ENCODE assay signal across 9 mouse cellular contexts in genomic region chr5:108714149-108714548, GRCm38 (mm10). TPM values are rescaled to one million over a fixed set of nuclear protein-coding genes. Genes with fewer than 3 reads are reported as not detected.
DNase-seq lines count a peak whose midpoint lies in the region; ATAC-seq and TF ChIP-seq lines count a peak whose summit lies in the region.
"Had no signal": no experiment of that assay in that cellular context is flagged by ENCODE, and none has a peak within 500 bp of the region (broad histone marks: within the 10 kb centered on the region; RNA-seq: fewer than 3 reads in every experiment).

No protein-coding gene starts in this region.

- no peak for TF ChIP-seq CTCF in stomach, postnatal 0 days (IDR thresholded peaks at IDR 0.05; ENCODE audit: low read depth)

- peak; percentile 84 for ATAC-seq in forebrain, embryonic 16.5 days
- ATAC-seq in stomach, postnatal 0 days (ENCODE audit: low FRiP score, low TSS enrichment) = peak; percentile 66

- TF ChIP-seq EP300 in stomach, postnatal 0 days (optimal IDR thresholded peaks at IDR 0.05) = no peak

- WGBS in forebrain, embryonic 16.5 days = 47% methylated on average over 6 of the region's 6 CpGs
- WGBS in stomach, postnatal 0 days = 44% methylated on average over 6 of the region's 6 CpGs

- H3K4me2 ChIP-seq in forebrain, embryonic 16.5 days (ENCODE audit: low read length) = no peak overlapping the region
- no peak overlapping the region for H3K4me2 ChIP-seq in stomach, postnatal 0 days (replicated peaks; ENCODE audit: low read depth)

- no peak overlapping the region for H3K9ac ChIP-seq in forebrain, embryonic 16.5 days (replicated peaks; ENCODE audit: low read depth, low read length)
- H3K9ac ChIP-seq in stomach, postnatal 0 days (ENCODE audit: low read length) = 0 out of 2 replicates have a peak overlapping the region, but pooled peaks have one; percentile 23

- H3K4me1 ChIP-seq in brown adipose tissue, adult 24 weeks (ENCODE audit: control insufficient read depth, insufficient read depth, insufficient read length, low read length) = peaks cover 13% of the 10 kb centered on the region
- peaks cover 5% of the 10 kb centered on the region; the same call in 1 of the 2 replicates for H3K4me1 ChIP-seq in forebrain, embryonic 16.5 days (replicated peaks; ENCODE audit: control insufficient read depth, insufficient read depth, low read length)
- H3K4me1 ChIP-seq in stomach, postnatal 0 days (replicated peaks; ENCODE audit: control insufficient read depth, insufficient read depth) = no peaks in the 10 kb centered on the region

- peak overlapping the region; percentile 27; the same call in 1 of the 2 replicates for H3K27ac ChIP-seq in brown adipose tissue, adult 24 weeks (replicated peaks; ENCODE audit: low read depth, low read length)
- H3K27ac ChIP-seq in forebrain, embryonic 16.5 days (ENCODE audit: low read length) = no peak overlapping the region
- 0 out of 2 replicates have a peak overlapping the region, but pooled peaks have one; percentile 31 for H3K27ac ChIP-seq in stomach, postnatal 0 days (replicated peaks)

- peak; percentile 28 to 38 for DNase-seq in kidney, postnatal 36 days
- no peak for DNase-seq in kidney, postnatal 14 days
- peak; percentile 51 to 61 for DNase-seq in layer of hippocampus, postnatal 36 days
- DNase-seq in stomach, postnatal 0 days (ENCODE audit: low spot score) = peak; percentile 52
- no peak for DNase-seq in spleen, postnatal 14 days (ENCODE audit: low spot score in 2 of 2)
- DNase-seq in urinary bladder, postnatal 25 days (ENCODE audit: low spot score) = no peak

- H3K9me3 ChIP-seq in forebrain, embryonic 16.5 days (ENCODE audit: control insufficient read depth, low read length) = no peaks in the 10 kb centered on the region
- H3K9me3 ChIP-seq in stomach, postnatal 0 days (ENCODE audit: control insufficient read depth, low read length) = no peaks in the 10 kb centered on the region

- H3K36me3 ChIP-seq in forebrain, embryonic 16.5 days (ENCODE audit: control insufficient read depth, insufficient read depth) = no peaks in the 10 kb centered on the region
- H3K36me3 ChIP-seq in stomach, postnatal 0 days (ENCODE audit: control insufficient read depth, insufficient read depth, low read length) = no peaks in the 10 kb centered on the region

- no peak overlapping the region for H3K4me3 ChIP-seq in brown adipose tissue, adult 24 weeks (ENCODE audit: insufficient read depth, low read depth, low read length)
- no peak overlapping the region for H3K4me3 ChIP-seq in forebrain, embryonic 16.5 days (replicated peaks; ENCODE audit: low read length)
- no peak overlapping the region for H3K4me3 ChIP-seq in stomach, postnatal 0 days (ENCODE audit: low read depth, low read length)

- no peaks in the 10 kb centered on the region for H3K27me3 ChIP-seq in forebrain, embryonic 16.5 days (replicated peaks; ENCODE audit: control insufficient read depth, insufficient read depth, low read length)
- H3K27me3 ChIP-seq in stomach, postnatal 0 days (ENCODE audit: control insufficient read depth, insufficient read depth, low read length) = no peaks in the 10 kb centered on the region

RNA-seq across cellular contexts. Expression of gene Fgfrl1, which starts 22.0 kb away (rescaled TPM):
- polyA plus RNA-seq in brown adipose tissue, adult 24 weeks (2012; ENCODE audit: insufficient read depth, insufficient read length, missing spikeins) = 68.8 and 70.5 TPM in 2 replicates
- 5.8 and 7.0 TPM in 2 replicates for polyA plus RNA-seq in forebrain, embryonic 16.5 days (2015; fragmentation: Nextera tagmentation; extraction: Ambion mirVana)
- 10 to 100 TPM; 20.8 to 29.5 TPM for total RNA-seq in layer of hippocampus, postnatal 36 days (2021)
- 21.2 and 22.2 TPM in 2 replicates for polyA plus RNA-seq in stomach, postnatal 0 days (2015; fragmentation: Nextera tagmentation; extraction: Ambion mirVana)

RNA-seq across cellular contexts. Expression of gene Slc26a1, which starts 38.8 kb away (rescaled TPM):
- not detected in 2 replicates for polyA plus RNA-seq in brown adipose tissue, adult 24 weeks (2012; ENCODE audit: insufficient read depth, insufficient read length, missing spikeins)
- polyA plus RNA-seq in forebrain, embryonic 16.5 days (2015; fragmentation: Nextera tagmentation; extraction: Ambion mirVana) = 2.3 and 2.4 TPM in 2 replicates
- 1 to 10 TPM; 1.2 TPM for total RNA-seq in layer of hippocampus, postnatal 36 days (2021)
- 0.17 and 0.22 TPM in 2 replicates for polyA plus RNA-seq in stomach, postnatal 0 days (2015; fragmentation: Nextera tagmentation; extraction: Ambion mirVana)
- total RNA-seq: heart, adult 18-20 months had no signal

RNA-seq across cellular contexts. Expression of gene Dgkq, which starts 44.7 kb away (rescaled TPM):
- 3.4 and 3.7 TPM in 2 replicates for polyA plus RNA-seq in brown adipose tissue, adult 24 weeks (2012; ENCODE audit: insufficient read depth, insufficient read length, missing spikeins)
- 26.5 and 31.9 TPM in 2 replicates for polyA plus RNA-seq in forebrain, embryonic 16.5 days (2015; fragmentation: Nextera tagmentation; extraction: Ambion mirVana)
- 10 to 100 TPM; 52.6 to 55.0 TPM for total RNA-seq in layer of hippocampus, postnatal 36 days (2021)
- 4.6 and 4.9 TPM in 2 replicates for polyA plus RNA-seq in stomach, postnatal 0 days (2015; fragmentation: Nextera tagmentation; extraction: Ambion mirVana)

RNA-seq across cellular contexts. Expression of gene Idua, which starts 54.0 kb away (rescaled TPM):
- 3.4 and 6.3 TPM in 2 replicates for polyA plus RNA-seq in brown adipose tissue, adult 24 weeks (2012; ENCODE audit: insufficient read depth, insufficient read length, missing spikeins)
- polyA plus RNA-seq in forebrain, embryonic 16.5 days (2015; fragmentation: Nextera tagmentation; extraction: Ambion mirVana) = 9.6 and 13.2 TPM in 2 replicates
- 10 to 100 TPM; 13.9 to 16.0 TPM for total RNA-seq in layer of hippocampus, postnatal 36 days (2021)
- polyA plus RNA-seq in stomach, postnatal 0 days (2015; fragmentation: Nextera tagmentation; extraction: Ambion mirVana) = 5.3 and 5.9 TPM in 2 replicates

Comparison
In these comparisons a context has a peak if more than half of its experiments do, and no peak if none do; other contexts are left out.
1. DNase-seq: peak in kidney, postnatal 36 days (2 of 2), layer of hippocampus, postnatal 36 days (2 of 2) and stomach, postnatal 0 days (single experiment); none in kidney, postnatal 14 days (single experiment), spleen, postnatal 14 days (0 of 2) and urinary bladder, postnatal 25 days (single experiment).